Mouse (Mus musculus) retina, postnatal 1 day (tissue): ENCODE results near the gene Tial1.

Experiments used
- DNase-seq: peaks from one replicate; pipeline ENCODE4 v3.0.0-alpha.2; 2012

Gene Tial1

DNA sequence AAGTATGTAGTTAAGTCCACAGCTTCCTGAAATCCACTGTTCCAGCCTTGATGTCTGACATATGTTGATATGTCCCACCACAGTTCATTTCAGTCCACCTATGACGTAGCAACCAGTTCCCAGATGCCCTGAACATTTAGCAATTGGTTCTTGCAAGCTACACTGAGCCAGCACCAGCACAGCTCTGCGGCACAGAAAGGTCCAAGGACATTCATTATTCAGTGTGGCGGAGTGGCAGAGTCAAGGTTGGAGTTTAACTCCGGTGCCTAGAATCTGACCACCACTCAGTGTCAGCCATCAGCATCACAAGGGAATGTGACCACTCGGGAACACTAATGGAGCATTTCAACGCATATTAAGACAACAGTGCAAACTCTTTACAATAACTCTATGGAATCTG is 44.9 kb downstream of the Tial1 start:
- DNase-seq = no peak

DNA sequence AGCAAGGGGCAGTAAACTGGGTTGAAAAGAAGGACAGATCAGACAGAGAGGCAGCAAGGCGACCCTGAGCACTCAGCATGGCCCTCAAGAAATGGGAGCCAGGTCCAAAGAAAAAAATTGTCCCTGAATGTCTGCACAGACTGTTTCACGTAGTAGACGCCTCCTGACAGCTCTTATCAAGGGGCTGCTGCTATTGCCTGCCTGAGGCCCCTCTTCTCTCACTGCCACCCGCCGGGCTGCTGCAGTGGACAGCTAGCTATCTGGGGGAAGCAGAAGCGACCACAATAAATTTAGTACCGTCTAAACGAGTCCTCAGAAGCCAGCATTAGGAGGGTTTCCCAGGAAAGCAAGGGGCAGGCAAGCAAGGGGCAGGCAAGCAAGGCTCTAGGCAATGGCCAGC is 47.1 kb downstream of the Tial1 start:
- no peak for DNase-seq

DNA sequence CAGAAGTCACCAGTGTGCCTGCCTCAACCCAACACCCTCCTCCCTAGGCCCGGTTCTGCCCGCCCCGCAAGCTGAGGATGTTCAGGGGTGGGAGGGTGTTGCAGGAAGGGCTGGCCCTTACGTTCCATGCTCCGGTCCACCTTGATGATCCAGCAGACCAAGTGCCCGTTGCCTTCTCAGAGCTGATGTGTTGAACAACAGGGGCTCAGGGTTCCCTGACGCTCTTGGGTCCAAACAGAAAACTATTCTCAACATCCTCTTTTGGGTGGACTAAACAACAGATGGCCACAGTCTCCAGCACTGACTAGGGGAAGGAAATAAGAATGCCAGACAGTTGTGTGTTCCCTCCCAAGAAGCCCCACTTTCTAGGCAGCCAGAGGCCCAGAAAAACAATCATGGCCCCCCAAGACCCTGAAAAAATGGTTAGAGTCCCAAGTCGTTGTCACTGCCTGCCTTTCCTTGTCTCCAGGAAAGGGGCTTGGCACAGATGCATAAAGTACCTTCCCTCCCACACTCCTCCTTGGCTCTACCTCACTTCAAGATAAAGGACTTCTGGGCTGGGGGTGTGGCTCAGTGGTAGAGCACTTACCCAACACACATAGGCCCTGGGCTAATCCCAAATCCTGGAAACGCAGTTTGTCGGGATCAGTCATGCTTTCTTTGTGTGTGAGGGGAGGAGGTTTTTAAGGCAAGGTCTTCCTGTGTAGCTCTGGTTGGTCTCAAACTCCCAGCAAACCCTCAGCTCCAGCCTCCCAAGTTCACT is 49.3 kb downstream of the Tial1 start:
- DNase-seq = no peak

DNA sequence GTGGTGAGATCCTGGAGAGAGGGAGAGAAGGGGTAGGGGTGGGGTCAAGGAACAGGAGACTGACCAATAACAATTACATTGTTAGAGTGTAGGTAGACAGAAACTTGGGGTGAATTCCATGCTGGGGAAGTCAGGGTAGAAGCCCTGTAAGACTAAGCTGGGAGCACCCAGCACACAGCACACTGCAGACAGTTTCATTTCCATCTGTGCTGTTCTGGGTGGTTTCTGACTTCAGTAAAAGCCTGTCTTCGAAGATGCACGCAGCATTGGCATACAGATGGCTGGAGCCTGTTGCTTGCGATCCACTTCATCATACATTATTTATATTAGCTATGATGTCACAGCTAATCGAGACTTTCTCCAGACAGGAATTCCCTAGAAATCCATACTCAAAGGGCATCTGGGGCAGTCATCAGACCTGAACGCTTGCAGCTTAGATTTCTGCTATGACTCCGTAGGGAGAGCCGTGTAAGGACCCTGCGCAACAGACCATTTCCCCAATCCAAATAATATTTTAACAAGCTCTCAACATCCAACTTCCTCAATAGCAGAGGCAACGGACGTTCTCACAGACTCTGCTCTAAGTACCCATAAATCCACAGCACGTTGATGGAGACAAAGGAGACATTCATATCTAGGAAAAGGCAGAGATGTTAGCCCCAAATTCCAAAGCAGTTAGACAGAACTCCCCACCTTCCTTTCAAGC is 50.7 kb downstream of the Tial1 start:
- no peak for DNase-seq

DNA sequence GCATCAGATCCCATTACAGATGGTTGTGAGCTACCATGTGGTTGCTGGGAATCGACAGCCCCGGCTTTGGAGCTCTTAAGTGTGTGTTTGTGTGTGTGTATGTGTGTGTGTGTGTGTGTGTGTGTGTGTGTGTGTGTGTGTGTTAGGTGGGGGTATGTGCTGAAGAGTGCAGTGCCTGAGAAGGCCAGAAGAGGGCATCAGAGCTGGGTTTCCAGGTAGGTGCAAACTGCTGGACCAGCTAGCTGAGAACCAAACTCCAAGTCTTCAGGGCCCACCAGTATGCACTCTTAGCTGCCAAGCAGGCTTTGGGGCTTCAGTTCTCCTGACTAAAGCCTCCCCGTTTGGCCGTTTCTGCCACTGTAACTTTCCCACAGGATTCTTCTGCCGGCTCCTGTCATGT is 53.3 kb downstream of the Tial1 start:
- DNase-seq = peak; percentile 15

DNA sequence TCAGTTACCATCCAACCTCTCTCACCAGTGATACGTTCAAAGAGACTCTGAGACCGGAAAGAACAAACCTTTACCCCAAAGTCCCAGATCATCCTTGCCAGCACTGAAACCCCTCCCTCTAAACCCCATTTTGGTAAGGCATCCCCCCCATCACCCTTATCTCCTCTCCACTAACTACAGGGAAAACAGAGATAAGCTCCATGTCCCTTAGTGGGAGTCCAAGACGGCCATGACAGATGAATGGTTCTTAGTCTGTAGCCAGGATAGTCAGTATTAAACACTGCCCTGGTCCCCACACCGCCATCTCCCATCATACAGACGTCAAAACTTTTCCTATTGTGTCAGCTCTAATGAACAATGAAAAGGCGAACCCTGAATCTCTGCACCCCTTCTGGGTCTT is 57.5 kb downstream of the Tial1 start:
- DNase-seq = no peak

DNA sequence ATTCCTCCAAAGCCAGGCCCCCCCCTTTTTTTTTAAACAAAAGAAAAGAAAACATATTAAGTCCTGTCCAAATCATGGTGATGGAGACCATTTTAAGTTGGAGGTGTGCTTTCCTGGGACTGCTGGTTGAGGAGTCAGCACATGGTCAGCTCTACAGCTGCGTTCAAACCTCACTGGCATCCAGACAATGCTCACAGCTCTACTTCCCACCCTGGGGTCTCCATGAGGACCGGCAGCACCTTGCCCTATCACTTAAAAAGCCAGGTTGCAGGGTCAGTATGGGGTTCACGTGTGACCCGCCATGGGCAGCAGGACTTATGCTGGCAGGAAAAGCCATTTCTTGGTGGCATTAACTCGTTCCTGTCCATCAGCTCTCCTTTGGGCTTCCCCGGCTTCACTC is 57.9 kb downstream of the Tial1 start:
- DNase-seq = no peak

DNA sequence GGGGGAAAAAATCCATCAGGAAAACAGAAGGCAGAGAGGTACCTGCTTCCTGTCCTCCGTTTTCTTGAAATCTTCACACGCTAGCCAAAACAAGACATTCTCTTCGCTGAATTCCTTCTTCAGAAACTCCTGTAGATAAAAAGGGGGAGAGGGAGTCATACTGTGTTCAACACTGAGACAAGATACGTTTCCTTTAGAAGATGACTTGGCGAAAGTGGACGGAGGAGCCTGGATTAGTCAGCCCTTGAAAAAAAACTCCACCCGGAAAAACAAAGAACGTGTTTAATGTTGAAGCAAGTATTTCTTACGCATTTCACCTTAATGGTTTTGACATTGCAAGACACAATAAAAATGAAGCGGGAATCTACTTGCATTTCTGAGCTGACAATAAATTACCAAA is 58.4 kb downstream of the Tial1 start:
- no peak for DNase-seq

DNA sequence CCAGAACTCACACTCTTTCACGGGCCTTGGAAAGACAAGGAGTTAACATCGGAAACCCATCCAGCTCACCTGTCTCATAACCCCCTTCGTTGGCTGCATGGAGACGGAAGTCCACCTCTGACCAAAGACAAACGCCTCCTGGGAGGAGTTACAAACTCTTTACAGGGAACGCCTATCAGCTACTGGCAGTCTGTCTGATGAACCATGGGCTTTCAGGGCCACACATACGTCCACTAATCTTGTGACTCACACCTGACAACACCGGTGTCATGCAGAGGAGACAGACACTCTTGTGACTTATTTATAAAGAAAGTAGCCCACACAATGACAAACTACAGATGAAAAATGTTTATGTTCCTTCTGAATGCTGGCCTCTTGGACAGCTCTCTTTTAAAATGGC is 58.9 kb downstream of the Tial1 start:
- no peak for DNase-seq

DNA sequence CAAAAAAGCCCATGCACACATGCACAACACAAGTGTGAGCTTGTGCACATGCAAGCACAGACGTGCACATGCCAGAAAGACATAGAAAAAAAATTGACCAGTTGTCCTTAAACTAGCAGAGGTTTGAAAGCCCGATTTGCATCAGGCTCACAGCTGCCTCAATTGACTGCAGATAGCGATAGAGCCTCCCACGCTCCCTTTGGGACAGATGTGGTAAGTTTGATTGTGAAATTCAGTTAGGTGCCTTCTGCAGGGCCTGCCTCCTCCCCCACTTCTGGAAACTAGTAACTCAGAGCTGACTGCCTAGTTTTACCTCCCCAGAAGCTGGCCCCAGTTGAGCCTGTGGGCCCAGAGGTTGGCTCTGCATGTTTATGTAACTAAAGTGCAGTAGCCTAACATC is 62.9 kb downstream of the Tial1 start:
- no peak for DNase-seq

DNA sequence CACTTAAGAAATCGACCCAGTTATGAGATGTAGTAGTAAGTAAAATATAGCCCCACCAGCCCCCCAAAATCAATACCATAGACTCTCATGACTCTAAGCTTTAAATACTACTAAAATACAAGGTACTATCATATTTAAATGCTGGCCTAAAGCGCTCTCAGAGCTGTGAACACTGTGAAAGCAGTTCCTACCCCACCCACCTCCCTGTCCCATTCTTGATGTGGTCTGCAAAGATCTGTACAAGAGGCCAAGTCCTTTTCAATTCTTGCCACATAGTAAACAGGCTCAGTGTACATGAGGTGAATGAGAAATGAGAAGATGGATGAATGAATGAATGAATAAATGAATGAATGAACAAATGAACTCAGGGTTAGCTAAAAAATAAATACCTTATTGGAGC is 64.5 kb downstream of the Tial1 start:
- no peak for DNase-seq

DNA sequence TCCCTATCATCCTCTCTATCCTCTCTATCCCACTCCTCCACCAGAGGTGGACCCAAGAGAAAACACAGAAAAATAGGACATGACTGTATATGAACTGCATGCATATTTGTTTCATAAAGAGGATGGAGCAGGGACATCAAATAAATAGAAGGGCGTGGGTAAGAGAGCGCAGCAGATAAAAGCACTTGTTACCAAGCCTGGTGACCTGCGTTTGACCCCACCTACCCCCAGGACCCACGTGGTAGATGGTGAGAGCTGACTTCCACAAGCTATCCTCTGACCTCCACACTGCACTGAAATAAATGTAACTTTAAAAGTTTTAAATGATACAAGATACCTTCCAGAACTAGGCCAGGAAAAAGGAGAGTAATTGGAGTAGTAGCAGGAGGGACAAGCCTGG is 67.8 kb downstream of the Tial1 start:
- no peak for DNase-seq

DNA sequence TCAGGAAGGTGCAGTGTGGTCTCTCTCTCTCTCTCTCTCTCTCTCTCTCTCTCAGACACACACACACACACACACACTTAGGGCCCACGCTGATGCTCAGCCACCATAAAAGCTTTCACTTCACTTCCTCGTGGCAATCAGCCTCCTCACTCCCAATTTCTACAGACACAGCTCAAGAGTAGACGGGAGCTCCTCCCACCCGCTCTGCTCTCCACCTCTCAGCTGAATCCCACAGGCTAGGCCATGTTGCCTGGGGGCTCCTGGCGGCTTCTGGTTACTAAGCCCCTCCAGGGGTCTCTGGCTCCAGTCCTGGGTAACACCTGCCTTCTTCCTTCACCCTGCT is 68.6 kb downstream of the Tial1 start:
- no peak for DNase-seq

DNA sequence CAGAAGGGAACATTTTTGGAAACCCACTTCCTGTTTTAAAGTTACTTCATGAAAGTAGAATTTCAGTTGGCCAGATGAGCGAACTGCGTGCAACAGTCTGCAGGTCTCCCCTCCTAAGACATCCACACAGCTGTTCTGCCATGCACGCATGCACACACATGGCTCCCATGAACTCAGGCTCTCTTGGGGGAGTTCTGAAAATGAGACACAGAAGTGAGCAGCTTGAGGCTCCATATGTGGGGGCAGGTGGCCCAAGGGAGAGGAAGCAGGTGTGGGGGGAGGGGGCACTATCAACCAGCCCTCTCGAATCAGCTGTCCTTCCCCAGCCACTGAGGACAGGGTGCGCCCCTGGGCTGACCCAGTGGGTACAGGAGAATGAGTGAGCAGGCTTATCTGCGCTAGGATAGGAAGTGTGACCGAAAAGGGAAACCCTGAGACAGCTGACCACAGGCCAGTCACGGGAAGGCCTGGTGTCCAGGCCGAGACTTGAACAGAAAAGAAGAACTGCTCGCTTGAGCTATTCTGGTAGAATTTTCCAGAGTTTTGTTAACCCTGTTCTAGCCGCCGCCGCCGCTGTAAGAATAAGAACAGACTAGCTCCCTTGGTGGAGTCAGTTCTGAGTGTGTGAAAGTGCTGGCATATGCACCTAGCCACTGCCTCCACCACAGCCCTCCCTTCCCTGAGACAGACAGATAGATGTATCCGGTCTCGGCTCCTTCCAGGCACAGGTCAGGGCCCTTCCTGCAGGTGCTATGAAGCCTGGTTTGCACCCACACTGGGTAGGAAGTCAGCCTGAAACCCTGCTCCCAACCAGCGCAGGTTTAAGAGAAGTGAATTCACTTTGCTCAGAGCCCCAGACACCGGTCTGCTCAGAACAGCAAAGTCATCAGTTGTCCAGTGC is 69.2 kb downstream of the Tial1 start:
- no peak for DNase-seq

DNA sequence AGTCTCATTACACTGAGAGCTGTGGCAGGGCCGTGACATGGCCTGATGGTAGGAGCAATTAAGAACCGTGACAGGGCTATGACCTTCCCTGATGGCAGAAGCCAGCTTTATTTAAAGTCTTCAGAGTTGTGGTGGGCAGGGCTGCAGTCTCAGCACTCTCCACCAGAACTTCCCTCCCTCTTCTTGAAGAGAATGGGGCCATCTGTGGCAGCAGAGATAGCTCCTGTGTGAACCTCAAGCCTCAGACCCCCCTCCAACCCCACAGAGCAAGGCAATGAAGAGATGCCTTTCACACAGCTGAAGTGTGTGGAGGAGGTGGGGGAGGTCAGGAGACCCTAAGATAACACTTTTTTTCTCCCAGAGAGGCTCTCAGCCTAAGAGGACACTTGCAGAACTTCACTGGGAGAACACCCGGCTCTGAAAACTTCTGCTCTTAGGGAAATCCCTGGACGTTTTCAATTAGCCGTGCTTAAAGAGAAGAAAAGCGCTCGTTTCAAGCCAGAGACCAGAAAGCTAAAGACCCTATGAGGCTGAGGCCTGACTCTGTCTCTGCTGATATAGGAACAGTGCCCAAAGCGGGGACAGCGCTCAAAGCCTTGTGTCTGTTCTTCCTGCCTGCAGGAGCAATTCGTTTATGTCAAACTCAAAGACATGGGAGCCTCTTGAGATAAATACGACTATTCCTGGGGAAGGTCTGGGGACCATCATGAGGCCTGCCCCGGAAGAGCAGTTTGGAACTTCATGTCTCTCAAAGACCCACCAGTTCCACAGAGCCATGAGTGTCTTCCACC is 70.1 kb downstream of the Tial1 start:
- DNase-seq = no peak
